Mouse (Mus musculus): ENCODE measurements at regions not wholly inside any gene's neighbourhood (a gene's known extent, or its start where the extent isn't known, plus 50 kb on each side); places are given as distances from the start of the nearest gene placed in this dataset.

GRCm38 (mm10) chr1:89332676-89333075, 121.9 kb upstream of the Agap1 start:
- TF ChIP-seq CTCF (IDR thresholded peaks at IDR 0.05 in 2 of 3, conservative IDR thresholded peaks at IDR 0.05 in 1 of 3; ENCODE audit: control insufficient read depth in 1 of 3, insufficient read depth in 1 of 3, low read depth in 2 of 3, low read length in 3 of 3, poor library complexity in 1 of 3, severe bottlenecking in 1 of 3) (no peak), GABPA (IDR thresholded peaks at IDR 0.05; ENCODE audit: low read depth, low read length) (no peak), POLR2AphosphoS5 (IDR thresholded peaks at IDR 0.05; ENCODE audit: borderline replicate concordance, low read depth, low read length) (no peak), POLR2A (IDR thresholded peaks at IDR 0.05; ENCODE audit: control insufficient read depth in 1 of 2, insufficient read depth in 1 of 2, low read depth in 1 of 2, low read length in 2 of 2, poor library complexity in 1 of 2) (no peak)
